Comparison of ENCODE assay signal across 18 mouse cellular contexts in genomic region chr6:125591652-125592385, GRCm38 (mm10). TPM values are rescaled to one million over a fixed set of nuclear protein-coding genes. Genes with fewer than 3 reads are reported as not detected.
DNase-seq lines count a peak whose midpoint lies in the region; ATAC-seq and TF ChIP-seq lines count a peak whose summit lies in the region.
"Had no signal": no experiment of that assay in that cellular context is flagged by ENCODE, and none has a peak within 500 bp of the region (broad histone marks: within the 10 kb centered on the region; RNA-seq: fewer than 3 reads in every experiment).

No protein-coding gene starts in this region.

- no peaks in the 10 kb centered on the region for H3K9me3 ChIP-seq in lung, embryonic 15.5 days
- no peaks in the 10 kb centered on the region for H3K9me3 ChIP-seq in stomach, postnatal 0 days (ENCODE audit: control insufficient read depth, low read length)
- H3K9me3 ChIP-seq: embryonic facial prominence, embryonic 12.5 days; forebrain, embryonic 13.5 days; hindbrain, embryonic 15.5 days; limb, embryonic 13.5 days had no signal

- H3K4me3 ChIP-seq in kidney, adult 2 months (ENCODE audit: insufficient read depth, low read depth, low read length) = no peak overlapping the region
- H3K4me3 ChIP-seq in lung, embryonic 15.5 days = no peak overlapping the region
- H3K4me3 ChIP-seq in stomach, postnatal 0 days (ENCODE audit: low read depth, low read length) = no peak overlapping the region
- H3K4me3 ChIP-seq in layer of hippocampus, adult 2 months = no peak overlapping the region
- H3K4me3 ChIP-seq: embryonic facial prominence, embryonic 12.5 days; forebrain, embryonic 13.5 days; hindbrain, embryonic 15.5 days; left cerebral cortex, adult 2 months; limb, embryonic 13.5 days had no signal

- DNase-seq in kidney, adult 2 months = peak; percentile 43
- no peak for DNase-seq in kidney, adult 9 months
- peak; percentile 23 for DNase-seq in retina, embryonic 14.5 days (ENCODE audit: low spot score)
- no peak for DNase-seq in retina, postnatal 1 day
- DNase-seq in stomach, postnatal 0 days (ENCODE audit: low spot score) = peak; percentile 67
- no peak for DNase-seq in embryo, embryonic 10 days (ENCODE audit: low spot score)
- no peak for DNase-seq in layer of hippocampus, adult 2 months (ENCODE audit: low spot score in 2 of 2)
- DNase-seq: cerebellum, postnatal 25 days; heart, adult 18-20 months; heart, postnatal 10 days; right cerebral cortex, postnatal 4 days had no signal

- H3K4me2 ChIP-seq in lung, embryonic 15.5 days = peak overlapping the region; percentile 19; the same call in 1 of the 2 replicates
- 0 out of 2 replicates have a peak overlapping the region, but pooled peaks have one; percentile 14 for H3K4me2 ChIP-seq in stomach, postnatal 0 days (replicated peaks; ENCODE audit: low read depth)
- H3K4me2 ChIP-seq: embryonic facial prominence, embryonic 12.5 days; forebrain, embryonic 13.5 days; hindbrain, embryonic 15.5 days; limb, embryonic 13.5 days had no signal

- H3K27me3 ChIP-seq in kidney, adult 2 months (replicated peaks; ENCODE audit: control insufficient read depth, insufficient read depth, low read length) = no peaks in the 10 kb centered on the region
- no peaks in the 10 kb centered on the region for H3K27me3 ChIP-seq in lung, embryonic 15.5 days
- no peaks in the 10 kb centered on the region for H3K27me3 ChIP-seq in stomach, postnatal 0 days (ENCODE audit: control insufficient read depth, insufficient read depth, low read length)
- H3K27me3 ChIP-seq: embryonic facial prominence, embryonic 12.5 days; forebrain, embryonic 13.5 days; hindbrain, embryonic 15.5 days; limb, embryonic 13.5 days had no signal

- H3K9ac ChIP-seq in lung, embryonic 15.5 days = no peak overlapping the region
- H3K9ac ChIP-seq in stomach, postnatal 0 days (ENCODE audit: low read length) = no peak overlapping the region
- H3K9ac ChIP-seq: embryonic facial prominence, embryonic 12.5 days; forebrain, embryonic 13.5 days; hindbrain, embryonic 15.5 days; limb, embryonic 13.5 days had no signal

- no peaks in the 10 kb centered on the region for H3K4me1 ChIP-seq in kidney, adult 2 months (ENCODE audit: control insufficient read depth, insufficient read depth, low read length)
- peaks cover 11% of the 10 kb centered on the region for H3K4me1 ChIP-seq in lung, embryonic 15.5 days
- peaks cover 9% of the 10 kb centered on the region for H3K4me1 ChIP-seq in stomach, postnatal 0 days (replicated peaks; ENCODE audit: control insufficient read depth, insufficient read depth)
- H3K4me1 ChIP-seq: forebrain, embryonic 13.5 days; hindbrain, embryonic 15.5 days had no signal

- 59% methylated on average over 8 of the region's 8 CpGs for WGBS in kidney, adult 2 months
- 42% methylated on average over 8 of the region's 8 CpGs for WGBS in lung, embryonic 15.5 days
- 52% methylated on average over 8 of the region's 8 CpGs for WGBS in stomach, postnatal 0 days

- TF ChIP-seq EP300 in stomach, postnatal 0 days (optimal IDR thresholded peaks at IDR 0.05) = no peak

- no peak for TF ChIP-seq POLR2A in kidney, adult 2 months (IDR thresholded peaks at IDR 0.05; ENCODE audit: low read depth, low read length)

- peak; percentile 29; the same call in 1 of the 2 replicates for ATAC-seq in lung, embryonic 15.5 days (ENCODE audit: borderline replicate concordance, extremely low read depth, low FRiP score, low TSS enrichment)
- ATAC-seq in stomach, postnatal 0 days (ENCODE audit: low FRiP score, low TSS enrichment) = peak; percentile 68
- ATAC-seq: activated CD4-positive, CD25-positive, alpha-beta regulatory T cell, adult 4 months; forebrain, embryonic 13.5 days had no signal

- H3K27ac ChIP-seq in kidney, adult 2 months (ENCODE audit: insufficient read depth, low read depth, low read length) = no peak overlapping the region
- H3K27ac ChIP-seq in lung, embryonic 15.5 days = peak overlapping the region; percentile 91
- peak overlapping the region; percentile 81 for H3K27ac ChIP-seq in stomach, postnatal 0 days (replicated peaks)
- no peak overlapping the region for H3K27ac ChIP-seq in layer of hippocampus, adult 2 months
- H3K27ac ChIP-seq: embryonic facial prominence, embryonic 12.5 days; forebrain, embryonic 13.5 days; hindbrain, embryonic 15.5 days; left cerebral cortex, adult 2 months; limb, embryonic 13.5 days had no signal

- no peak for TF ChIP-seq CTCF in kidney, adult 2 months (conservative IDR thresholded peaks at IDR 0.05; ENCODE audit: insufficient read depth, insufficient read length, low read depth, low read length)
- TF ChIP-seq CTCF in stomach, postnatal 0 days (IDR thresholded peaks at IDR 0.05; ENCODE audit: low read depth) = no peak
- no peak for TF ChIP-seq CTCF in layer of hippocampus, adult 2 months (conservative IDR thresholded peaks at IDR 0.05)

- no peaks in the 10 kb centered on the region for H3K36me3 ChIP-seq in kidney, adult 2 months (ENCODE audit: control insufficient read depth, insufficient read depth, low read length)
- no peaks in the 10 kb centered on the region for H3K36me3 ChIP-seq in lung, embryonic 15.5 days
- H3K36me3 ChIP-seq in stomach, postnatal 0 days (ENCODE audit: control insufficient read depth, insufficient read depth, low read length) = no peaks in the 10 kb centered on the region
- H3K36me3 ChIP-seq: embryonic facial prominence, embryonic 12.5 days; hindbrain, embryonic 15.5 days; limb, embryonic 13.5 days had no signal

RNA-seq across cellular contexts. Expression of gene Vwf, which starts 45.2 kb away (rescaled TPM):
- polyA plus RNA-seq in kidney, adult 2 months (2012; rRNA removed) = 14.6 and 16.8 TPM in 2 replicates
- 19.1 and 20.8 TPM in 2 replicates for polyA plus RNA-seq in lung, embryonic 15.5 days (2015; fragmentation: Nextera tagmentation; extraction: Ambion mirVana)
- 7.8 and 9.5 TPM in 2 replicates for polyA plus RNA-seq in stomach, postnatal 0 days (2015; fragmentation: Nextera tagmentation; extraction: Ambion mirVana)
- 10 to 100 TPM; 13.2 to 23.5 TPM for total RNA-seq in layer of hippocampus, adult 2 months (2021)

Comparison
In these comparisons a context has a peak if more than half of its experiments do, and no peak if none do; other contexts are left out.
1. DNase-seq: peak in kidney, adult 2 months (single experiment), retina, embryonic 14.5 days (single experiment) and stomach, postnatal 0 days (single experiment); none in kidney, adult 9 months (single experiment), retina, postnatal 1 day (single experiment), embryo, embryonic 10 days (single experiment) and layer of hippocampus, adult 2 months (0 of 2).
2. H3K27ac ChIP-seq: peak in lung, embryonic 15.5 days (single experiment) and stomach, postnatal 0 days (single experiment); none in kidney, adult 2 months (single experiment) and layer of hippocampus, adult 2 months (single experiment).